Mouse (Mus musculus): ENCODE results near the gene Fbxo34. TPM values are rescaled to one million over a fixed set of nuclear protein-coding genes. Genes with fewer than 3 reads are reported as not detected.

Gene Fbxo34
- total RNA-seq, 4 experiments from 2014 or later = 79.4 to 98.3 (median 87.4) TPM

DNA sequence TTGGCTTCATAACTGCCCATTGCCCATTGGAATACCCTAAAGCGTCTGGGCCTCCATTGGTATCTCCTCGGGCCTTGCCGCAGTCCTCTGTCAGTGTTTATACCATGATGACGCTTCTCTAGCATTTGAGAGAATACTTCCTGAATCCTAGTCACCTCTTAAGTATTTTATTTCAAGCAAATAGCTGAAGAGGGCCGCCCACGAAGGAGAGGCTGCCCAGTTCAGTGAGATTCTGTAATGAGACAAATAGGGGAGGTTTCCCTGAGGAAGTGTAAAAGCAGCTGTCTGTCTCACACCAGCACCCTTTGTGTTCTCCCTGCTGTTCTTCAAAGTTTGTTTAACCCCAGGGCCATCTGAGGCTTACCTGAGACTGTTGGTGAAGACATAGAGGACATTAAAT is 66.5 kb downstream of the Fbxo34 start:
- no peak for DNase-seq (ENCODE audit: low spot score in 2 of 2)

DNA sequence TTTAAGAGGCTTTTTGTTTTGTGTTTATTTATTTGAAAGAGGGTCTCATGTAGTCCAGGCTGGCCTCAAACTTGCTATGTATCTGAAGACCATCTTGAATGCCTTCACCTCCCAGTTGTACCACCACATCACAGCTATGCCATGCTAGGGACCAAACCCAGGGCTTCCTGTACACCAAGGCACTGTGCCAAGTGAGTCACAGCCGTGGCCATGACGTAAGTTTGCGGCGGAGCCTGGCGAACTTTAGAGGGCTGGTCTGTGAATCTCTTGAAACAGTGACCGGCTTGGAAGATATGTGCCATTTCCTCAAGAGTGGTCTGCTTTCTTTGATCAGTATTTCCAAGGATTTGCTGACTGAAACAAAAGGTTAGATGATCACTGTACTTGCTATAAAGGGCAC is 68.4 kb downstream of the Fbxo34 start:
- no peak for DNase-seq (ENCODE audit: low spot score in 2 of 2)

- no peak for DNase-seq (ENCODE audit: low spot score in 2 of 2)
Observed at GRCm38 (mm10) chr14:47520751-47521449, 70.7 kb downstream of the Fbxo34 start.

- DNase-seq (ENCODE audit: low spot score in 2 of 2) = no peak
Observed at GRCm38 (mm10) chr14:47521609-47522008, 71.4 kb downstream of the Fbxo34 start.

GRCm38 (mm10) chr14:47522301-47522700 is 72.1 kb downstream of the Fbxo34 start:
- DNase-seq (ENCODE audit: low spot score in 2 of 2) = no peak

DNA sequence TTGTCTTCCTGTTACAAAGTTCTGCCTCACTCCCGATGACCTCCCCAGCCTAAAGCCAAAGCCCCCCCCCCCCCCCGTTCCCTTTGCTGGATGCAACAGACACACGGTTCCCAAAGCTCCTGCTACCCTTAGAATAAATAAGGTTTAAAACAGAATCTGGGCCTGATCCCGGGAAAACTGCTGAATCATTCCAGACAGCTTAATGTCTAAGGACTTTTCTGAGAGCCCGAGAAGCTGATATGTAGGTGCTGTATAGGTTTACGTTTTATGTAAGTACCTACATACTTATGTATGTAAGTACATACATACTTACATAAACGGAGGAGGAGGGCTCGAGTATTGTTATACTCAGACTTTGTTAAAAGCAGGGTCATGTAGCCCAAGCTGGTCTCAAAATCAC is 75.2 kb downstream of the Fbxo34 start:
- DNase-seq (ENCODE audit: low spot score in 2 of 2) = no peak

- DNase-seq (ENCODE audit: low spot score in 2 of 2) = no peak
Observed at GRCm38 (mm10) chr14:47525861-47526260, 75.6 kb downstream of the Fbxo34 start.

- no peak for DNase-seq (ENCODE audit: low spot score in 2 of 2)
Observed at GRCm38 (mm10) chr14:47527833-47528232, 77.6 kb downstream of the Fbxo34 start.

GRCm38 (mm10) chr14:47528293-47528692 is 78.1 kb downstream of the Fbxo34 start:
- DNase-seq (ENCODE audit: low spot score in 2 of 2) = no peak

GRCm38 (mm10) chr14:47529019-47529418 is 78.8 kb downstream of the Fbxo34 start:
- DNase-seq (ENCODE audit: low spot score in 2 of 2) = peak; percentile 63

- peak; percentile 44 to 58 for DNase-seq (ENCODE audit: low spot score in 2 of 2)
Observed at GRCm38 (mm10) chr14:47529592-47529991, 79.4 kb downstream of the Fbxo34 start.

GRCm38 (mm10) chr14:47532496-47532895 is 82.3 kb downstream of the Fbxo34 start:
- no peak for DNase-seq (ENCODE audit: low spot score in 2 of 2)

- DNase-seq (ENCODE audit: low spot score in 2 of 2) = peak; percentile 47 to 53
Observed at GRCm38 (mm10) chr14:47533365-47534175, 83.3 kb downstream of the Fbxo34 start.

DNA sequence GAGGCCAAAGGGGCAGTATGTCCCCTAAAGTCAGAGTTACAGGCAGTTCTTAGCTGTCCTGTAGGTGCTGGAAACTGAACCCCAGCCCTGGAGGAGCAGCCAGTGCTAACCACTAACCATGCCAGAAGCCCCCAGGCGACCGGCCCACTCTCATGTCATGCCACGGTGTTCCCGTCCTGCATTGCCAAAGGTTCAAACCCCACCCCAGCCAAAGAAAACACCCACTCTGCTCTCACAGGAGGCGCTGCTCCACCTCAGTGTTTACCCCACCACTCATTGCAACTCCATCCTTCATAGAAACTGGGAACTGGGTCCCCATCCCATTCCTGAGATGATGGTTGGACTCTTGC is 83.9 kb downstream of the Fbxo34 start:
- no peak for DNase-seq (ENCODE audit: low spot score in 2 of 2)

DNA sequence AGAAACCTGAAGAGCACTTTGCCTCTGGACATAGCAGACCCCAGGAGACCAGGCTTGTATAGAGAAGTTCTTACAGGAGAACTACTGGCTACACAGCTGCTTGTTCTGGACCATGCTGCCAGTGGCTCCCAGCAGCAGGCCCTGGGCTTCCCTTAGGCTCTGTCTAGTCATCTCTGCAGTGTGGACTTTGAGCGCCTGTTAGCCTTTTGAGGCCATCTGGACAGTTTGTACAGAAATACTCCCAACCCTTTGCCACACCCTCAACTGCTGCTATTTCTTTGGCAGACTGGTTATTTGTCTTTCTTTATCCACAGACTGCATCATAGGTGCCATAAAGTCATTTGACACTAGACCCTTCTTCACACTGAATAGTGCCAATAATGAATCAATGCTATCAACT is 84.9 kb downstream of the Fbxo34 start:
- DNase-seq (ENCODE audit: low spot score in 2 of 2) = no peak

GRCm38 (mm10) chr14:47541325-47541948 is 91.2 kb downstream of the Fbxo34 start:
- no peak for DNase-seq (ENCODE audit: low spot score in 2 of 2)

GRCm38 (mm10) chr14:47542283-47542682 is 92.1 kb downstream of the Fbxo34 start:
- DNase-seq (ENCODE audit: low spot score in 2 of 2) = no peak

DNA sequence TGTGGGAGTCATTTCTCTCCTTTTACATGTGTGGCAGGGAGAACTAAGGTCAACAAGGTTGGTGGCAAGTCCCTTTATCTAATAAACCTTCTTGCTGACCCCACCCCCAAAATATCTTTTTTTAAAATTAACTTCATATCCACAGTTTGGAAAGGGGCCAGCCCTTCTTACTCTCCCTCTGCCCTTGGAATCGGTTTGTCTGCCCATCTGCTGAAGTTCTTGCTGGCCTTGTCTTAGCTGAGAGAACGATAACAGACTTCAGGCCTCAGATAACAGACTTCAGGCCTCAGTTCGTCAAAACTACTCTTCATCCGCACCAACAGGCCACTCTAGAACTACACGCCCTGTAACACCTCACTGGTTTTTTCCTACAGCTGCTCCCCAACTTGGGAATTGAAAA is 94.1 kb downstream of the Fbxo34 start:
- DNase-seq (ENCODE audit: low spot score in 2 of 2) = no peak

- DNase-seq (ENCODE audit: low spot score in 2 of 2) = no peak
Observed at GRCm38 (mm10) chr14:47544877-47545276, 94.7 kb downstream of the Fbxo34 start.

GRCm38 (mm10) chr14:47551668-47552067 is 101.4 kb downstream of the Fbxo34 start:
- no peak for DNase-seq (ENCODE audit: low spot score in 2 of 2)

GRCm38 (mm10) chr14:47553380-47553779 is 103.2 kb downstream of the Fbxo34 start:
- DNase-seq (ENCODE audit: low spot score in 2 of 2) = no peak

DNA sequence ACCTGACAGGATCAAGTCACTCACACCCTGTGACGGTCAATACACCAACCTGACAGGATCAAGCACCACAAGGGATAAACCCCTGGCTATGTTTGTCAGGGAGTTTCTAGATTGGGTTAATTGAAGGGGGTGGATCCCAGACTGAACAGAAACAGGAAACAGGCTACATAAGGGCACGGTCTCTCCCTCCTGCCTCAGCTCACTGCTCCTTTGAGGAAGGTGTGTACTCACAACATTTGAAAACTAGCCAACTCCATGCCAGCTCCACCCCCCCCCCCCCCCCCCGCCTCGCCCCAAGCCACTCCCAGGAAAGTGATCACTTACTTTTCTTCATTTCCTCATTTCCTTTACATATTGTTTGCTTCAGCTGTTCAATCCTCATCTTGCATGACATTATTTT is 104.0 kb downstream of the Fbxo34 start:
- DNase-seq (ENCODE audit: low spot score in 2 of 2) = no peak

Measured in layer of hippocampus, adult 8-10 months (tissue).